ENCODE assay signal across 8 mouse cellular contexts in the genomic region with DNA sequence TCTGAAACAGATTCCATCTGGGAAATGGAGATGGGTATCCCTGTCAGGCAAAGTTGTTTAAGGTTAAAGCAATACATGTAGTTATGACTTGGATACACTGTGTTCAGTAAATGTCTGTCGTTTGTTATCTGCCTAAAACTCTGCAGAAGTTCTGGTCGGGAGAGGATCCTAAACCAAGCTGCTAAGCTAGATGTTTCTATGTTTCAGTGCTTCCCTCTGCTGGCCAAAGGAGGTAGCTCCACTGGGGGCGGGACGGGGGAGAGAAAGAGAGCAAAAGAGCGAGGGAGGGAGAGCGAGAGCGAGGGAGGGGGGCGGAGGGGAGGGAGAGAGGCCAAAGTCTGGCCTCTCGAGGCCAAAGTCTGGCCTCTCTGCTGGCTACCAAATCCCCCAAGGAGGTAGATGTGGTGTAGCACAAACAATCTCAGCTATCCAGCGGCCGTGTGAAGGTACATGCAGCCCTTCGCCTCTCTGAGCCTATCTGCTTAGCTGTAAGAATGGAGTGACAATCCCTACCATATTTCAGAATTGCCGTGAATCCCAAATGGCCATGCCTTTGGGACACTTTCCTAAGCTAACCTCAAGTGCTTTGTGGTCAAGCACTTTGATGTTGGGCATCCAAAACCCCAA. TPM values are rescaled to one million over a fixed set of nuclear protein-coding genes. Genes with fewer than 3 reads are reported as not detected.
DNase-seq lines count a peak whose midpoint lies in the region; ATAC-seq lines count a peak whose summit lies in the region.

No protein-coding gene starts in this region.

- intact Hi-C loops in left cerebral cortex, postnatal 10 days (cut with DNase I), result loop anchor here (10.0 kb wide), 1 partner anchor 225 kb away; no protein-coding TSS in a partner anchor

- H3K36me3 ChIP-seq in intestine, embryonic 14.5 days (ENCODE audit: control insufficient read depth, insufficient read depth, low read length), result no peaks in the 10 kb centered on the region

- ATAC-seq in intestine, embryonic 14.5 days (replicated peaks; ENCODE audit: low FRiP score, low TSS enrichment, low read depth), result peak; percentile 62
- ATAC-seq in megakaryocyte-erythroid progenitor cell, adult 5-6 weeks (replicated peaks; ENCODE audit: low FRiP score, low TSS enrichment, poor library complexity, severe bottlenecking), result peak; percentile 97

- H3K4me1 ChIP-seq in intestine, embryonic 14.5 days (replicated peaks; ENCODE audit: control insufficient read depth, insufficient read depth, low read length), result peaks cover 9% of the 10 kb centered on the region; the same call in 1 of the 2 replicates

- peak; percentile 75 to 87 for DNase-seq in adrenal gland, adult 18-20 months (ENCODE audit: low spot score in 2 of 2)
- DNase-seq in embryo, embryonic 11 days, result peak; percentile 85
- DNase-seq in gastrocnemius, postnatal 25 days, result peak; percentile 68
- peak; percentile 94 for DNase-seq in intestine, embryonic 14.5 days (ENCODE audit: low spot score)
- DNase-seq in left cerebral cortex, postnatal 10 days (ENCODE audit: extremely low spot score in 1 of 2, low spot score in 2 of 2), result peak; percentile 65 to 86
- DNase-seq in right cerebral cortex, postnatal 4 days, result peak; percentile 85
- peak; percentile 88 for DNase-seq in yolk sac, embryonic 10.5 days (ENCODE audit: low spot score)

- no peaks in the 10 kb centered on the region for H3K9me3 ChIP-seq in intestine, embryonic 14.5 days (ENCODE audit: control insufficient read depth, low read length)

- H3K9ac ChIP-seq in intestine, embryonic 14.5 days (ENCODE audit: low read length), result no peak overlapping the region

- no peaks in the 10 kb centered on the region for H3K27me3 ChIP-seq in intestine, embryonic 14.5 days (replicated peaks; ENCODE audit: control insufficient read depth, insufficient read depth, low read length)

- no peak overlapping the region for H3K27ac ChIP-seq in intestine, embryonic 14.5 days (ENCODE audit: low read depth)

- 13% methylated on average over 12 of the region's 13 CpGs for WGBS in intestine, embryonic 14.5 days

- no peak overlapping the region for H3K4me3 ChIP-seq in intestine, embryonic 14.5 days (ENCODE audit: low read depth, low read length)

- peak overlapping the region; percentile 39 for H3K4me2 ChIP-seq in intestine, embryonic 14.5 days (ENCODE audit: low read length)

RNA-seq across cellular contexts. Expression of gene Efcab14, which starts 27.6 kb away (rescaled TPM):
- total RNA-seq in adrenal gland, adult 18-20 months (2021), result 10 to 100 TPM; 77.2 to 91.0 TPM
- total RNA-seq in gastrocnemius, postnatal 25 days (2021), result 10 to 100 TPM; 33.1 to 33.2 TPM
- 46.1 and 49.2 TPM in 2 replicates for polyA plus RNA-seq in intestine, embryonic 14.5 days (2014; fragmentation: Nextera tagmentation; extraction: Ambion mirVana)
- 10 to 100 TPM; 28.8 to 31.6 TPM for total RNA-seq in left cerebral cortex, postnatal 10 days (2021)
- 39.7 and 45.7 TPM in 2 replicates for total RNA-seq in megakaryocyte-erythroid progenitor cell, adult 5-6 weeks (2014; fragmentation: Nextera tagmentation)
- 34.2 and 41.0 TPM in 2 replicates for total RNA-seq in megakaryocyte-erythroid progenitor cell, adult 5-6 weeks (2017)
